8 mouse cellular contexts compared by ENCODE assay signal in the genomic region with DNA sequence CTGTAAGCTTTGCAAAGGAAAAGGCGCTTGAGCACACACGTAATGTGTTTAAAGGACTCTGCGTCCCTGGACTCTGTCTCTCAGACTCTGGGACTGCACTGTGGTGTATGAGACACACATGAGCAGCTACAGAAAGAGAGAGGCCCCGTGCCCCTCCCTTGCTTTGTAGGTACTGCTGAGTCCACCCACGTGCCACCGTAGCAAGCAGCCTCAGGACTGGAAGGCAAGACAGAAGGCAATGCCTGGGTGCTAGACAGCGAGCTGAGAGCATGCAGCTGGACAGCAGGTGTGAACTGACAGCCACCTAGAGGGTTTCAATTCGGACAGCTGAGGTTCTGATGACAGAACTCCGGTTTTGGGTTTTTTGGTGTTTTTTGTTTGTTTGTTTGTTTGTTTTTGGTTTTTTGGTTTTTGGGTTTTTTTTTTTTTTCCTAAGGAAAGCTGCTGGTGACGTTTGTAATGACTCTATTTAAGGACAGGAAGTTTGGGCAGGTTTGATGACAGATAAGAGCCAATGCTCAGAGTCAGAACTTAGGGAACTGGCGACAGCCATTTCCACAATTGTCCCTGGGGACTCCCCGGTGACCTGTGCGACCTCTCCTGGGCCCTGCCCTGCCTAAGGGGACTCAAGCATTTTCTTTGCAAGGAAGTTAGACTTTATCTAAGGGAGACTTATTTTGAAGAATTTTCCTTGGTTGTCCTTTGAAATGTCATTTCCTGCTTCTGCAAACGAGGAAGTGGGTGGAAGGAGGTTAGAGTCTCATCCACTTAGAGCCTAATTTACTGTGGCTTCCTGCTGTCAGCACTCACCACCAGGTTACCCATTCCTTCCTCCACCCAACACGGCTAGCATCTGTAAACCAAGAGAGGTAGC.
DNase-seq lines count a peak whose midpoint lies in the region; ATAC-seq and TF ChIP-seq lines count a peak whose summit lies in the region.

No protein-coding gene starts in this region.

- no peaks in the 10 kb centered on the region for H3K27me3 ChIP-seq in hindbrain, postnatal 0 days (ENCODE audit: insufficient read depth, low read length)
- H3K27me3 ChIP-seq in hindbrain, embryonic 16.5 days (replicated peaks; ENCODE audit: control insufficient read depth, insufficient read depth, low read length): no peaks in the 10 kb centered on the region
- no peaks in the 10 kb centered on the region for H3K27me3 ChIP-seq in heart, postnatal 0 days (ENCODE audit: control insufficient read depth, insufficient read depth, low read length)
- H3K27me3 ChIP-seq in forebrain, embryonic 16.5 days (replicated peaks; ENCODE audit: control insufficient read depth, insufficient read depth, low read length): no peaks in the 10 kb centered on the region

- WGBS in hindbrain, postnatal 0 days: 68% methylated on average over 15 of the region's 15 CpGs
- 68% methylated on average over 15 of the region's 15 CpGs for WGBS in hindbrain, embryonic 16.5 days
- 35% methylated on average over 15 of the region's 15 CpGs for WGBS in heart, postnatal 0 days
- 63% methylated on average over 15 of the region's 15 CpGs for WGBS in forebrain, embryonic 16.5 days

- no peak overlapping the region for H3K4me3 ChIP-seq in hindbrain, postnatal 0 days (ENCODE audit: low read length)
- H3K4me3 ChIP-seq in hindbrain, embryonic 16.5 days (ENCODE audit: low read length): no peak overlapping the region
- H3K4me3 ChIP-seq in heart, postnatal 0 days (ENCODE audit: low read depth, low read length): no peak overlapping the region
- H3K4me3 ChIP-seq in forebrain, embryonic 16.5 days (replicated peaks; ENCODE audit: low read length): no peak overlapping the region

- H3K9me3 ChIP-seq in hindbrain, postnatal 0 days (ENCODE audit: low read length): no peaks in the 10 kb centered on the region
- H3K9me3 ChIP-seq in hindbrain, embryonic 16.5 days (ENCODE audit: control insufficient read depth, low read length): no peaks in the 10 kb centered on the region
- no peaks in the 10 kb centered on the region for H3K9me3 ChIP-seq in heart, postnatal 0 days (replicated peaks; ENCODE audit: control insufficient read depth, low read length)
- no peaks in the 10 kb centered on the region for H3K9me3 ChIP-seq in forebrain, embryonic 16.5 days (ENCODE audit: control insufficient read depth, low read length)

- H3K36me3 ChIP-seq in hindbrain, postnatal 0 days (ENCODE audit: insufficient read depth, low read length): no peaks in the 10 kb centered on the region
- no peaks in the 10 kb centered on the region for H3K36me3 ChIP-seq in hindbrain, embryonic 16.5 days (ENCODE audit: control insufficient read depth, insufficient read depth, low read length)
- H3K36me3 ChIP-seq in heart, postnatal 0 days (replicated peaks; ENCODE audit: control insufficient read depth, insufficient read depth, low read length): no peaks in the 10 kb centered on the region
- no peaks in the 10 kb centered on the region for H3K36me3 ChIP-seq in forebrain, embryonic 16.5 days (ENCODE audit: control insufficient read depth, insufficient read depth)

- no peaks in the 10 kb centered on the region for H3K4me1 ChIP-seq in hindbrain, postnatal 0 days (ENCODE audit: insufficient read depth, low read length)
- H3K4me1 ChIP-seq in hindbrain, embryonic 16.5 days (ENCODE audit: control insufficient read depth, insufficient read depth, low read depth, low read length): no peaks in the 10 kb centered on the region; the same call in 1 of the 2 replicates
- peaks cover 25% of the 10 kb centered on the region for H3K4me1 ChIP-seq in heart, postnatal 0 days (ENCODE audit: control insufficient read depth, insufficient read depth)
- peaks cover 5% of the 10 kb centered on the region for H3K4me1 ChIP-seq in forebrain, embryonic 16.5 days (replicated peaks; ENCODE audit: control insufficient read depth, insufficient read depth, low read length)

- no peak overlapping the region for H3K4me2 ChIP-seq in hindbrain, postnatal 0 days (ENCODE audit: low read depth, low read length)
- H3K4me2 ChIP-seq in hindbrain, embryonic 16.5 days (ENCODE audit: low read length): no peak overlapping the region
- H3K4me2 ChIP-seq in heart, postnatal 0 days (ENCODE audit: low read depth, low read length): no peak overlapping the region
- H3K4me2 ChIP-seq in forebrain, embryonic 16.5 days (ENCODE audit: low read length): no peak overlapping the region

- no peak for DNase-seq in hindbrain, postnatal 0 days (ENCODE audit: low spot score)
- peak; percentile 87 for DNase-seq in adrenal gland, adult 2 months
- peak; percentile 39 for DNase-seq in heart, postnatal 0 days (ENCODE audit: low spot score)
- DNase-seq in lung, postnatal 25 days (ENCODE audit: low spot score): peak; percentile 29
- DNase-seq in yolk sac, embryonic 10.5 days (ENCODE audit: low spot score): no peak
- DNase-seq in ovary, postnatal 14 days (ENCODE audit: low spot score): no peak

- peak; percentile 68; the same call in 1 of the 2 replicates for TF ChIP-seq EP300 in heart, postnatal 0 days (IDR thresholded peaks at IDR 0.05; ENCODE audit: low read depth)

- TF ChIP-seq CTCF in hindbrain, postnatal 0 days (IDR thresholded peaks at IDR 0.05; ENCODE audit: low read depth): no peak
- TF ChIP-seq CTCF in heart, postnatal 0 days (IDR thresholded peaks at IDR 0.05; ENCODE audit: low read depth): no peak

- peak; percentile 32; the same call in 1 of the 2 replicates for ATAC-seq in hindbrain, postnatal 0 days
- ATAC-seq in hindbrain, embryonic 16.5 days: no peak
- ATAC-seq in heart, postnatal 0 days (ENCODE audit: insufficient read depth, low read depth): peak; percentile 71
- no peak for ATAC-seq in forebrain, embryonic 16.5 days

- H3K27ac ChIP-seq in hindbrain, postnatal 0 days: no peak overlapping the region
- no peak overlapping the region for H3K27ac ChIP-seq in hindbrain, embryonic 16.5 days (ENCODE audit: low read depth, low read length)
- peak overlapping the region; percentile 62 for H3K27ac ChIP-seq in heart, postnatal 0 days (ENCODE audit: low read depth)
- H3K27ac ChIP-seq in forebrain, embryonic 16.5 days (ENCODE audit: low read length): no peak overlapping the region

- no peak overlapping the region for H3K9ac ChIP-seq in hindbrain, postnatal 0 days (replicated peaks; ENCODE audit: low read length)
- no peak overlapping the region for H3K9ac ChIP-seq in hindbrain, embryonic 16.5 days (ENCODE audit: low read depth, low read length)
- H3K9ac ChIP-seq in heart, postnatal 0 days (replicated peaks; ENCODE audit: low read depth, low read length): no peak overlapping the region
- no peak overlapping the region for H3K9ac ChIP-seq in forebrain, embryonic 16.5 days (replicated peaks; ENCODE audit: low read depth, low read length)

Comparison
In these comparisons a context has a peak if more than half of its experiments do, and no peak if none do; other contexts are left out.
1. ATAC-seq: peak in hindbrain, postnatal 0 days (single experiment) and heart, postnatal 0 days (single experiment); none in hindbrain, embryonic 16.5 days (single experiment) and forebrain, embryonic 16.5 days (single experiment).
2. DNase-seq: peak in adrenal gland, adult 2 months (single experiment), heart, postnatal 0 days (single experiment) and lung, postnatal 25 days (single experiment); none in hindbrain, postnatal 0 days (single experiment), yolk sac, embryonic 10.5 days (single experiment) and ovary, postnatal 14 days (single experiment).